Mouse (Mus musculus): ENCODE measurements around the gene Rps6ka2.

GRCm38 (mm10) chr17:7143885-7144518, 25.9 kb upstream of the Rps6ka2 start:
- no peak for TF ChIP-seq CTCF (IDR thresholded peaks at IDR 0.05; ENCODE audit: low read depth)
- TF ChIP-seq EP300 (optimal IDR thresholded peaks at IDR 0.05): no peak
